Mouse (Mus musculus): ENCODE results near the gene Prss58. TPM values are rescaled to one million over a fixed set of nuclear protein-coding genes. Genes with fewer than 3 reads are reported as not detected.

Gene Prss58
- total RNA-seq (2014; rRNA removed), result not detected in 2 replicates
- polyA plus RNA-seq (2015; fragmentation: Nextera tagmentation; extraction: Ambion mirVana), result not detected in 2 replicates

- no peaks in the 10 kb centered on the region for H3K4me1 ChIP-seq (ENCODE audit: insufficient read depth)
- H3K27me3 ChIP-seq (ENCODE audit: insufficient read depth, low read length), result no peaks in the 10 kb centered on the region
- H3K27ac ChIP-seq (ENCODE audit: low read depth, low read length), result no peak within 1 kb of the TSS
- ATAC-seq, result no peak
- no peaks in the 10 kb centered on the region for H3K9me3 ChIP-seq (ENCODE audit: low read length)
- no peak for TF ChIP-seq CTCF (IDR thresholded peaks at IDR 0.05; ENCODE audit: low read depth)
- no peak within 1 kb of the TSS for H3K4me3 ChIP-seq (ENCODE audit: low read depth, low read length)
- H3K36me3 ChIP-seq (ENCODE audit: insufficient read depth), result no peaks in the 10 kb centered on the region
- no peak for DNase-seq
- no peak within 1 kb of the TSS for H3K4me2 ChIP-seq (ENCODE audit: low read depth)
- H3K9ac ChIP-seq, result no peak within 1 kb of the TSS
Measured at GRCm38 (mm10) chr6:40900287-40900686, at the start of gene Prss58. Gene Prss58 (minus strand): TSS chr6:40900387.

GRCm38 (mm10) chr6:40940457-40940856 is 40.3 kb upstream of the Prss58 start, which contains the start of gene 1700074P13Rik:
Gene 1700074P13Rik (minus strand): TSS chr6:40940557.
- TF ChIP-seq CTCF (IDR thresholded peaks at IDR 0.05; ENCODE audit: low read depth), result no peak
- no peak for ATAC-seq
- Histone ChIP-seq H3K9ac (no peak within 1 kb of the TSS), H3K27ac (ENCODE audit: low read depth, low read length) (no peak within 1 kb of the TSS), H3K9me3 (ENCODE audit: low read length) (no peaks in the 10 kb centered on the region), H3K4me3 (ENCODE audit: low read depth, low read length) (no peak within 1 kb of the TSS), H3K4me1 (ENCODE audit: insufficient read depth) (no peaks in the 10 kb centered on the region), H3K4me2 (ENCODE audit: low read depth) (no peak within 1 kb of the TSS), H3K27me3 (ENCODE audit: insufficient read depth, low read length) (no peaks in the 10 kb centered on the region), H3K36me3 (ENCODE audit: insufficient read depth) (no peaks in the 10 kb centered on the region)
- 93% methylated on average over 10 of the region's 10 CpGs for WGBS
- no peak for DNase-seq

GRCm38 (mm10) chr6:40919954-40920353 is 19.8 kb upstream of the Prss58 start:
- no peak for DNase-seq
- Histone ChIP-seq H3K27me3 (ENCODE audit: insufficient read depth, low read length) (no peaks in the 10 kb centered on the region), H3K4me1 (ENCODE audit: insufficient read depth) (no peaks in the 10 kb centered on the region), H3K9me3 (ENCODE audit: low read length) (no peaks in the 10 kb centered on the region), H3K36me3 (ENCODE audit: insufficient read depth) (no peaks in the 10 kb centered on the region), H3K27ac (ENCODE audit: low read depth, low read length) (no peak overlapping the region), H3K9ac (no peak overlapping the region), H3K4me2 (ENCODE audit: low read depth) (no peak overlapping the region), H3K4me3 (ENCODE audit: low read depth, low read length) (no peak overlapping the region)
- no peak for ATAC-seq
- TF ChIP-seq CTCF (IDR thresholded peaks at IDR 0.05; ENCODE audit: low read depth), result no peak
- 86% methylated on average over 4 of the region's 4 CpGs for WGBS

GRCm38 (mm10) chr6:40894716-40895115 is 5.5 kb downstream of the Prss58 start:
- no peak for TF ChIP-seq CTCF (IDR thresholded peaks at IDR 0.05; ENCODE audit: low read depth)
- no peak overlapping the region for H3K27ac ChIP-seq (ENCODE audit: low read depth, low read length)
- no peaks in the 10 kb centered on the region for H3K36me3 ChIP-seq (ENCODE audit: insufficient read depth)
- H3K4me1 ChIP-seq (ENCODE audit: insufficient read depth), result no peaks in the 10 kb centered on the region
- H3K4me2 ChIP-seq (ENCODE audit: low read depth), result no peak overlapping the region
- no peak overlapping the region for H3K9ac ChIP-seq
- WGBS, result 83% methylated on average over 1 of the region's 1 CpGs
- ATAC-seq (no peak), DNase-seq (no peak)
- H3K4me3 ChIP-seq (ENCODE audit: low read depth, low read length), result no peak overlapping the region
- H3K9me3 ChIP-seq (ENCODE audit: low read length), result no peaks in the 10 kb centered on the region
- H3K27me3 ChIP-seq (ENCODE audit: insufficient read depth, low read length), result no peaks in the 10 kb centered on the region

GRCm38 (mm10) chr6:40893577-40893976 is 6.6 kb downstream of the Prss58 start:
- Histone ChIP-seq H3K4me3 (ENCODE audit: low read depth, low read length) (no peak overlapping the region), H3K9me3 (ENCODE audit: low read length) (no peaks in the 10 kb centered on the region), H3K4me1 (ENCODE audit: insufficient read depth) (no peaks in the 10 kb centered on the region), H3K9ac (no peak overlapping the region), H3K27ac (ENCODE audit: low read depth, low read length) (no peak overlapping the region), H3K36me3 (ENCODE audit: insufficient read depth) (no peaks in the 10 kb centered on the region), H3K27me3 (ENCODE audit: insufficient read depth, low read length) (no peaks in the 10 kb centered on the region), H3K4me2 (ENCODE audit: low read depth) (no peak overlapping the region)
- DNase-seq (no peak), ATAC-seq (no peak)
- no peak; the same call in 1 of the 2 replicates for TF ChIP-seq CTCF (IDR thresholded peaks at IDR 0.05; ENCODE audit: low read depth)
- 46% methylated on average over 7 of the region's 7 CpGs for WGBS

GRCm38 (mm10) chr6:40891754-40892153 is 8.4 kb downstream of the Prss58 start:
- Histone ChIP-seq H3K9ac (no peak overlapping the region), H3K27me3 (ENCODE audit: insufficient read depth, low read length) (no peaks in the 10 kb centered on the region), H3K9me3 (ENCODE audit: low read length) (no peaks in the 10 kb centered on the region), H3K27ac (ENCODE audit: low read depth, low read length) (no peak overlapping the region), H3K4me1 (ENCODE audit: insufficient read depth) (no peaks in the 10 kb centered on the region), H3K4me2 (ENCODE audit: low read depth) (no peak overlapping the region), H3K4me3 (ENCODE audit: low read depth, low read length) (no peak overlapping the region), H3K36me3 (ENCODE audit: insufficient read depth) (no peaks in the 10 kb centered on the region)
- DNase-seq (no peak), ATAC-seq (no peak)
- TF ChIP-seq CTCF (IDR thresholded peaks at IDR 0.05; ENCODE audit: low read depth), result no peak
- 74% methylated on average over 4 of the region's 4 CpGs for WGBS

- Histone ChIP-seq H3K4me3 (ENCODE audit: low read depth, low read length) (no peak overlapping the region), H3K27ac (ENCODE audit: low read depth, low read length) (no peak overlapping the region), H3K36me3 (ENCODE audit: insufficient read depth) (no peaks in the 10 kb centered on the region), H3K4me2 (ENCODE audit: low read depth) (no peak overlapping the region), H3K9ac (no peak overlapping the region), H3K27me3 (ENCODE audit: insufficient read depth, low read length) (no peaks in the 10 kb centered on the region), H3K9me3 (ENCODE audit: low read length) (no peaks in the 10 kb centered on the region), H3K4me1 (ENCODE audit: insufficient read depth) (no peaks in the 10 kb centered on the region)
- 73% methylated on average over 1 of the region's 1 CpGs for WGBS
- no peak for ATAC-seq
- no peak for DNase-seq
- TF ChIP-seq CTCF (IDR thresholded peaks at IDR 0.05; ENCODE audit: low read depth), result no peak
Measured at GRCm38 (mm10) chr6:40890973-40891372, 9.2 kb downstream of the Prss58 start.

Data from forebrain, postnatal 0 days (tissue).